Mouse (Mus musculus): ENCODE results near the gene Gm20479.
A peak's percentile ranks its signal among the peaks of the same experiment; 100 is the strongest.

Gm20479 gene

DNA sequence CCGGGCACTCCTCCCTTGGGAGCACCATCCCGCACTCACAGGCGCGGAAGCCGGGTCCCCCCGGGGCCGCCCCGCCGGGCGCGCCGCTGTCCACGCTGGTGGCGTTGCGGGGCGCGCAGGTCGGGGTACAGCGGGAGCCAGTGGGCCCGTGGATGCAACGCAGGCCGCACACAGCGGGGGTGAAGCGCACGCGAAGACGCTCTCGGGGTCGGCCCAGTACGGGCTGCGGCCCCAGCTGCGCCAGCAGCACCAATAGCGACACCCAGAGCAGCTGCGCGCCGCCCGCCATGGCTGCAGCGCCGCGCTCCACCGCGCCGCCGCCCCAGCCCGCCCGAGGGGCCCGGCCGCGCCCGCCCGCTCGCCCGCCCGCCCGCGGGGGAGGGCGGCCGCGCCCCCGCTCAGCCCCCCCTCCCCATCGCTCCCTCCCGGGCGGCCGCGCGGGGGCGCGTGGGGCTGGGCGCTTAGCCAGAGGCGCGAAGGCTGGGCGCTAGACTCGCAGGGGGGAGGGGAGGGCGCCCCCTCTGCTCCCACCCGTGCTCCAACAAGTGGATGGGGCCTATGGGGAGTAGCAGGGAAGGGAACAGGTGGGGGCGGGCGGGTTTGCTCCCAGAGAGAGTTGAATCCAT lies 23.8 kb downstream of the Gm20479 start:
- DNase-seq: peak; percentile 41

DNA sequence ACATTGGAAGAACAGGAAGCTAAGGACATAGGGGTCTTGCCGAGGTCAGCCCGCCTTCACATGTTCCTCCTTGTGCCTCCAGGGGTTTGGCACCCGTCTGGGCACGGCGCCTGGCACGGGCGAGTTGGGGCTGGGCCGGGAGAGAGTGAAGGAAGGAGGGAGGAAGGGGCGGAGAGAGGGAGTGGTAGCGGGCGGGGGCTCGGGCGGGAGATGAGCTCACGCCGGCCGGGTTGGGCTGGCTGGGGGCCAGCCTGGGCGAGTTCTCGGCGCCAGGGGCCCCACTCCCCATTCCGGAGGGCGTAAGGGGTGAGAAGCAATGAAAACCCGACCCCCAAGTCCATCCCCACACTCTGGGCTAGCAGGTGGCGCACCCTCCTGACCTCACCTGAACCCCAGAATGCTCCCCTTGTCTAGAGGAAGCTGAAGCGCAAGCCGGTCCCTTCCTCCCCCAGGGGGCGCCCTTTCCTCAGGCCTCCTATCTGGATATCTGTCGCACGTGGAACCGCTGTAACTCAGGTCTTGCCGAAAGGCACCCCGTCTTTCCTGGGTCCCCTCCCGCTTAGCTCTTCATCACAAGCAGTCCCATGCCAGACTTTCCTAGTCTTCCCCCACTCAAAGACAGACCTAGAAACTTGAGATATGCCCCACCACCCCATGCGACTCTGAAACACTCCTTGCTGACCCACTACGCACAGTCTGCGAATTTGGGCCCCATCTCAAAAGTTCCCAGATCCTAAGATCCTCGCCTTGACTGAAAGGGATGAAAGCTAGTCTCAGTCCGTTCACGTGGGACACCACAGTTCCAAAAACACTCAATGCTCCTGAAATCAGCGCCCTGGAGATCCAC lies 24.6 kb downstream of the Gm20479 start:
- DNase-seq: peak; percentile 90

DNA sequence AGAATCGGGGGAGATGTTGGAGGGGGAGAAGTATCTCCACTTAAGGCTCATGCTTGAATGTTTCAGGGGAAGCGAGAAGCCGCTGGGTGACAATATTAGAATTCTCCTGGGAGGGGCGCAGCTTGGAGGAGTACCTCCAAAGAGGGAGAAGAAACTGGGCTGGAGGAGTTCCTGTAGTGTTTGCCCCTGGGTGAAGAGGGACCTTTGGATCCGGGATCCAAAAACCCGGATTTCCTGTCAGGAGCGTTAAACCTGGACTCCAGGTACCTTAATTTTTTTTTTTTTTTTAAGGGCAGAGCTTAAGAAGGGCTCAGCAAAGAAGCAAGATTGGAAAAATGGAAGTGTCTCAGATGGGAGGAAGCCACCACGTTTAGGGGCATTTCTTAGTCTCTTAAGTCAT lies 25.4 kb downstream of the Gm20479 start:
- no peak for DNase-seq

DNA sequence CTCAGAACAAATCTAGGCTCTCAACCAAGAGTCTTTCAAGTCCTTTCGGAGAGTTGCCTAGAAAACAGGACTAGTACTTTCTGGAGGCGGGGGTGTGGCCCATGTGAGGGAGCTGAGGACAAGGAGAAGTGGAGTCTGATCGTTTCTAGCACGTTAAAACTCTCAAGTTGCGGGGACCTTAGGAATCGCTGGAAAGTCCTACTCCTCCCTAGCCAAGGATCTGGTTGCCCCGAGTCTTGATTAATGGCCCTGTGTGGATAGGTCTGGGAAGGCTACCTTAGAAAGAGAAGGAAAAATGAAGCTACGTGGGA lies 25.7 kb downstream of the Gm20479 start:
- DNase-seq: no peak

DNA sequence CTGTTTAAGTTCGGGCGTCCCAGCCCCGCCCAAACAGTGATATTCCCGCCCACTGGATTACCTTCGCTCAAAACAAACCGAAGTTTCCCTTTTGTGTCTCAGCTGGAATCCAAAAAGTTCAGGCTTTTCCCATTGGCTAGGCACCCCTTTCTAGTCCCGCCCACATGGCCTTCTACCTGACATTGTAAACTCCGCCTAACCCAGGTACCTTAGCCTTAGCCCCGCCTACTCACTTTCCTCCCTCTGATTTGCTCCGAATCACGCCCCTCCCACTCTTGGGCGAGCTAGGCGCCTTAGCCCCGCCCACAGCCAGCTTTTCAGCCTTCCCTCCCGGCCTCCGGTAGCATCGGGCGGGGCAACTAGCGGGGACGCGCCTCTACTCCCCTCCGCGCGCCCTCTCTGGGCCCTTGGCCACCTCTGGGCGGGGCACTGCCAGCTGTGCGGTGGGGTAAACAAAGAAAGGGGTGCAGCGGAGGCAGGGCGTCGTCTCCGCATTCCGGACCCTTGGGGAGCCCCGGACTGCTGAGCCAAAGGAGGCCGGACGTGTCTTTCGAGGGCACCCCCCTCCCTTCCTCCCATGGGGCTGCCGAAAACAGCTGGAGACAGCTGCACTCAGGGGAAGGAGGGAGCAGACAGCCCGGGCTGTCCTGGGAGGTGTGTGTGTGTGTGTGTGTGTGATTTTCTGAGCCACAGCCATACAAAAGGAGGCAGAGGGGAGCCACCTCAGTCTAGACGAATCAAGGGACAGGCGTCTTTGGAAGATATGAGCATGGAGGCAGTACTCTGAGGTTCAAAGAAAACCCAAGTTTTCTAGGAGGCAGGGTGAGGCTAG lies 26.3 kb downstream of the Gm20479 start:
- peak; percentile 63 for DNase-seq

DNA sequence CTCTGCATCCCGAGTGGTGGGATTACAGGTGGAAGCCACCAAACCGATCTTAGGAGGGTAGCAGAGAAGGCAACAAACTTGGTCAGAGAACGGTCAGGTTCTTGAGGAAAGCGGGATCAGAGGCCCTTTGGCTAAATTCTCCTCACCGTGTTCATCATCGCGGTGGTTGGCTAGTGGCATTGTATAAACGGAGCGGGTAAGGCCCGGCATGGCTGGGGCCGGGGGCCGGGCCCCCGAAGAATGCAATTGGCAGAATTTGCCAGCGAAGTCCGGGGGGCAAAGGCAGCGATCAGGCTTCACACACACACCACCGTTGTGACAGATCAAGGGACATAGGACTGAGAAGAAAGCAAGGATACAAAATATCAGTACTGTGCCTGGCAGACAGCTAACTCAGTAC lies 27.2 kb downstream of the Gm20479 start:
- DNase-seq: no peak

DNA sequence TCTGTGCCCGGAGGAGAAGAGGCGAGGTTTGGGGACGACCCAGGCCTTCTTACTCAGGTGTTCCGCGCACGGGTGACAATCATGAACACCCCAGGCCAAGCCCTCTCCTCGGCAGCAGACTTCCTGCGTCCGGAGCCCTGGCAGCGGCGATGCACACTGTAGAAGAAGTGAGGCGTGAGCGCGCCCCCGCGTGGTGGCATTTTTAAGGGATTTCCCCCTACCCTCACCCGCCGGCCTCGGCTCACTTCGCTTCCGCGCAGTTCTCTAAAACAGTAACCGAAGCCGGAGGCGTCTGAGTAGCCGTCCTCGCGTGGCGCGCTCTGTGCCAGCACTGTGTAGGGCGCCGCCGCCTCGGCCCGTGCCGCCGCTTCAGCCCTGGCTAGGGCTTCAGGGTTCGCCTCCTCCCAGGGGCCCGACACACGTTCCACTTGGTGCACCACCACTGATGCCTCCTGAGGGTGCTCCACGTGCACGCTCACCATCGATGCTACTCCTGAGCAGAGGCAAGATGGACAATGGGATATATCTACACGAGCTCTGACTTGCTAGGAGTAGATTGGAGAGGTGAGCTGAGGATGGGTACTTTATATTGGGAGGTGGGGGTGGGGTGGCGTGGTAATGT lies 27.8 kb downstream of the Gm20479 start:
- DNase-seq: peak; percentile 90

DNA sequence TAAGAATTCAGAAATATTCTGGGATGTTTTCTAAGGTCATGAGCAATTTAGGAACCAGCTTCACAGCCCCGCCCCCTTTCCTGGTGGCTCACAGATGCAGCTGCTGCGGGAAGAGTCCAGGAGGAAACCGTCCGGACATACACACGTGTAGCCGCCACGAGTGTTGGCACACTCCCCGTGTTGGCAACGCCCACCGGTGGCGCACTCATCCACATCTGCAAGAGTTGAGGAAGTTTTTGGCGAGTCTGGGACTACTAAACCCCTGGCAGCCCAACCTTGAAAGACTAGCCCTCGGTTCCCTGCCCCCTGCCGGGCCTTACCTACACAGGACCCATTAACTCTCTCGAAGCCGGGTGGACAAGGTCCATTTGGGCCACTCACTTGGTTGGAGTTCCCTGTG lies 28.6 kb downstream of the Gm20479 start:
- no peak for DNase-seq

DNA sequence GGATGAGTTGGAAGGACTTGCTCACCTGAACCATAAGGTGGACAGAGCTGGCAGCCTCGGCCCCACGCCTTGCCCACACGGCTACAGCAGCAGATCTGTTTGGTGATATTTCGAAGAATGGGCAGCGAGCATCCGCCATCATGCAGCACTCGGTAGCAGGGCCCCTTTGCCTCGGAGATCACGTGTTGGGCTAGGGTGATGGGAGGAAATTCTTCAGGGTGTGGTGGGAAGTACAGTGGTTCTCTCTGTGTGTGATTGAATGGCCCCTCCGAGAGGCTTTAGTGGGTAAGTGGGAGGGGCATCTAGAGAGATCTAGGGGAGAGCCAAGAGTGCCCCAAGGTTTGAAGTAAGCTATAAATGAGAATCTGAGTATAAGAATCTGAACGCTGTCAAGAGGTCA lies 29.1 kb downstream of the Gm20479 start:
- DNase-seq: no peak

DNA sequence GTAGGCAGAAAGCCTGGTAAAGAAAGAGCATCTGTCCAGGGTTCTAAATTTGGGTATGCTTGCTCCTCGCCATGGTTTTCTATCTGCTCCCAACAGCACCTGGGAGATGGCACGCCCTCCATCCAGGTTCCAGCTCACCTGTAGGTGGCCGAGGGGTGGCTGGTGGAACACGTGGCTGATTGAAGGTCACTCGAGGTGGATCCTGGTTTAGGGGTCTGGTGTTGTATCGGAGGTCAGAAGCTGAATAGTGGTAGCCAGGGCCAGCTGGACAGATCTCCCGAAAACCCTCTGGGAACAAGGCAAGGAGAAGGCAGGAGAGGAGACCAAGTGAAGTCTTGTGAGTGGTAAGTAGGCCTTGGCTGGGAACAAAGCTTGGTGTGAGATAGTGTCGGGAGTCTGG lies 29.7 kb downstream of the Gm20479 start:
- no peak for DNase-seq

DNA sequence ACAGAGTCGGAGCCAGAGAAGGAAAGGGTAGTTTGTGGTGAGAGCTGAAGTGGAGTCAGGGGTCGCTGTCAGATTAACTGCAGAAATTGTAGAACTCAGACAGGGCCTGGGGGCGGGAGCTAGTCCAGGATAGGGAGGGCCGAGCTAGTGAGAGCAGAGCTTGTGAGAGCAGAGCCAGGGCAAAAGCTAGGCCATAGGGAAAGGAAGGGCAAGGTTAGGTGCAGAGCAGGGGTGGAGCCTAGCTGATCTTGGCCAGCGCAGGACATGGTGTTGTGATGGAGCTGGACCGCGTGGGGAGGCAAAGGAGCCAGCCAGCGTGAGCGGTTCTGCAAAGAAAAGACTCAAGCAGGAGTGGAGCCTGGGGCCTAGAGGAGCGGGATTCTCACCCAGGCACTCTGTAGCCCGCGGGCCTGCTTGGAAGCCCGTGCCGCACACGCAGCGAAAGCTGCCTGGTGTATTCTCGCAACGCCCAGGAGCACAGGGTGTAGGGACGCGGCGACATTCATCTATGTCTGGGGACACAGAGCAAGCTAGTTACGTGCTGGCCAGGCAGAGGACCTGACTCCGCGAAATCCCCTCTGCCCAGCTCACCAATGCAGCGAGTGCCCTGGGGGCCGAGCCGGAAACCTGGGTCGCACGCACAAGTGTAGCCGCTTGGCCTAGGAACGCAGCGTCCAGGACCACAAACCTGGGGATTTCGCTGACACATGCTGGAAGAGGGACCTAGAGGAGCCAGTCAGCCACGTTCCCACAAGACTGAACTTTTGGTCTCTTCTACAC lies 30.9 kb downstream of the Gm20479 start:
- DNase-seq: no peak

DNA sequence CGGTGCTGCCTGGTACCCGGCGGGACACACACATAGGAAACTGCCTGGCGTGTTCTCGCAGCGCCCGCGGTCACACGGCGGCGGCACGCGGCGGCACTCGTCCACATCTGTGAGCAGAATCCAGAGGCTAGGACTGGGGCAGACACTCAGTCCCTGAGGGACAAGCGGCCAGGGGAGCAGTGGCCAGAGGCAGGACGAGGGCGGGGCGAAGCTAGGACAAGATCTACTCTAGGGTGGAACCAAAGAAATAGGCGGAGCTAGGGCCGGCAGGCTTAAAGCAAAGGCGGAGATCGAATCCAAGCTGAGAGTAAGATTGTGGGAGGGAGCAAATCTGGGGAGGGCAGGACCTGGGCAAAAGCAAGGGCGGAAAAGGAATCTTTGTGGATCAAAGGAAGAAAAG lies 31.5 kb downstream of the Gm20479 start:
- DNase-seq: no peak

DNA sequence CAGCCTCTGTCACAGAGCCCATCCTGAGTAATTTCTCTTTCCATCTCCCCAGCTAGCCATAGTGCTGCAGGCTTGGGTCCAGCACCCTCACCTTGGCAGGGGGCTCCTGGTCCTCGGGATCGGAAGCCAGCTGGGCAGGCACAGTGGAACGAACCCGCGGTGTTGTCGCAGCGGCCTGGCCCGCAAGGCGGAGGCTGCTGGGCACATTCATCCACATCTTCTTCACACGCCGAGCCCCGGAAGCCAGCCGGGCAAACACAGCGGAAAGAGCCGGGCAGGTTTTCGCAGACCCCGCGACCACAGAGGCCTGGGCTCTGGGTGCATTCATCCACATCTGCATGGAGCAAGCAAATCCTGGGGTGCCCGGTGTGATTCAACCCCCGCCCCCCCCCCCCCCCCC lies 32.3 kb downstream of the Gm20479 start:
- no peak for DNase-seq

DNA sequence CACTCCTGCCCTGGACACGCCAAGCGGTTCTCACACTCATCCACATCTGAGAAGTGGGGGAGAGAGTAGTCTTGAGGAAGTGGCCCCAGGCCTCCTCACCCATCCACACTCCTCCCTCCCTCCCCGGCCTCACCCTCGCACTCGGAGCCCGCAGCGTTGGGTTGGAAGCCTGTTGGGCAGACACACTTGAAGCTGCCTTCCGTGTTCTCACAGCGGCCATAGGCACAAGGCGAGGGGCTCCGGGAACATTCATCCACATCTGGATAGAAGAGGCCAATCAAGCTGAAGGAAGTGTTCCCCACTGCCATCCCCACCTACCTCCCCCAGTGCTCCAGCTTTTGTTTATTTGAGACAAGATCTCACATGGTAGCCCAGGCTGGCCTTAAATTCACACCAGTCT lies 33.1 kb downstream of the Gm20479 start:
- no peak for DNase-seq

DNA sequence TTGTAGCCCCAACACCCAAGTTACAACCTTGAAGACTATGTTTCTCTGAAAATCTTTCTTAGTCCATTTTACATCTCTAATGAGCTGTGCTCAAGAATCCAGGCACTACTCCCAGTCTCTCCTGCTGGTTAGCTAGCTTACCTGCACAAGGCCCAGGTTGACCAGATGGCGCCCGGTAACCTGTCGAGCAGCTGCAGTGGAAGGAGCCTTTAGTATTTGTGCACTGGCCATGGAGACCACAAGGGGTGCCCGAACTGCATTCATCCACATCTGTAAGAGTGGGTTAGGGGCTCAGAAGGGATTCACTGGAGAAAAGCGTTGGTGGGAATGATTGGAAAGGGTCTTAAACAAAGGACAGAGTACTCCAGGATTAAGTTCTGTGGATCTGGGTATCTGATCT lies 34.2 kb downstream of the Gm20479 start:
- no peak for DNase-seq

DNA sequence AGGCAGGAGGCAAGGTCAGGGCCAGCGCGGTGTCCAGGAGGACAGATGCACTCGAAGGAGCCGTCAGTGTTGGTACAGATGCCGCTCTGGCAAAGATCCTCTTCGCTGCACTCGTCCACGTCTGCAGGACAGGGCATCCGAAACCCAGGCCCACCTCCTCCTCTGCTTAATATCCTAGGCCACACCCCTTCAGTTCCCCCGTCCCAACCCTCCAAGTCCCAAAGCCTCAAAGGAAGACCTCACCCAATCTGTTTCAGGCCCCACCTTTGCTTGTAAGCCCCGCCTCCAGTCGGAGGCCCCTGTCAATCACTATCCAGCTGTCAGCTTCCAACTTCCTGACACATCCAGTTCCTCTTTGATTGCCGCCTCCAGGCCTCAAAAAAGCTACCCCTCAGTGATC lies 34.9 kb downstream of the Gm20479 start:
- DNase-seq: no peak

DNA sequence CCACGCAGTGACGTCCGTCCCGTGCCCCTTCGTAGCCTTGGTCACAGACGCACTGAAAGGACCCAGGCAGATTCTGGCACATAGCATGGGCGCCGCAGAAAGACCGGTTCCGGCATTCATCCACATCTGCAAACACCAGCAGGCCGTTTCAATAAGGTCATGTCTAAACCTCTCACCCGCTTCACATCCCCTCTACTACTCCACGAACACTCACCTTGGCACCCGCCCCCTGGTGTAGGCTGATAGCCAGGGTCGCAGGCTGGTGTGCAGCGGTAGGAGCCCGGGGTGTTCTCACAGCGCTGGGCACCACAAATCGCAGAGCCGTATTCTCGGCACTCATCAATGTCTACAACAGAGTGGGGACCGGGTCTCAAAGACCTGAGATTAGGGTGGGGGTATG lies 37.8 kb downstream of the Gm20479 start:
- DNase-seq: no peak

DNA sequence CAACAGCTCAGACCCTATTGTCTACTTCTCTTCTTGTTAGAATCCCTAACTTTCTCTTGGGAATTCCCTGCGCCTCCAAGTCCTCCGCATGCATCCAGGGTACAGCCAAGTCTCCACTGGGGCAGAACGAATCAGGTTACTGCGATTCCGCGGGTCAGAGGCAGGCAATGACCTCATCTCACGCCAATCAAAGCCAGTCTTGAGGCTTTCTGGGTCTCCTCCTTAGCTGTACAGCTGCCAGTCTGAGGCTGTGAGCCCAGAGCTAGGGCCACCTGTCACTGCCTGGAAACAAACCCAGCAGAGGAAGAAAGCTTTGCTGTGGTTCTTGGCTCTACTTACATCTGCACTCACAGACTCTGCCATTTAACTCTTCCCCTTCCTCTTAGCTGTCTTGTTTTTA lies 41.3 kb downstream of the Gm20479 start:
- no peak for DNase-seq

DNA sequence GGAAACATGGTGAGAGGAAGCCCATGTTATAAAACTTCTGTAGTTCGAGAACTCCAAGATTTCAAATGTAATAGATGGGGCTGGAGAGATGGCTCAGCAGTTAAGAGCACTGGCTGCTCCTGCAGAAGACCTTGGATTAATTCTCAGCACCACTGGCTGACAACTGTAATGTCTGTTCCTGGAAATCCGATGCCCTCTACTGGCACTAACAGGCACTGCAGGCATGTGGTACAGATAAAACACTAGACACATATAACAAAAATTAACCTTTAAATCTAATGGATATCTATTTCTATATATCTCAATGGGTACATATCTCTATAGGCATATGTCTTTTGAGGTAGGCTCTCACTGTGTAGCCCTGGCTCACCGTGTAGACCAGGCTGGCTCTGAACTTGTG lies 42.8 kb downstream of the Gm20479 start:
- DNase-seq: no peak

DNA sequence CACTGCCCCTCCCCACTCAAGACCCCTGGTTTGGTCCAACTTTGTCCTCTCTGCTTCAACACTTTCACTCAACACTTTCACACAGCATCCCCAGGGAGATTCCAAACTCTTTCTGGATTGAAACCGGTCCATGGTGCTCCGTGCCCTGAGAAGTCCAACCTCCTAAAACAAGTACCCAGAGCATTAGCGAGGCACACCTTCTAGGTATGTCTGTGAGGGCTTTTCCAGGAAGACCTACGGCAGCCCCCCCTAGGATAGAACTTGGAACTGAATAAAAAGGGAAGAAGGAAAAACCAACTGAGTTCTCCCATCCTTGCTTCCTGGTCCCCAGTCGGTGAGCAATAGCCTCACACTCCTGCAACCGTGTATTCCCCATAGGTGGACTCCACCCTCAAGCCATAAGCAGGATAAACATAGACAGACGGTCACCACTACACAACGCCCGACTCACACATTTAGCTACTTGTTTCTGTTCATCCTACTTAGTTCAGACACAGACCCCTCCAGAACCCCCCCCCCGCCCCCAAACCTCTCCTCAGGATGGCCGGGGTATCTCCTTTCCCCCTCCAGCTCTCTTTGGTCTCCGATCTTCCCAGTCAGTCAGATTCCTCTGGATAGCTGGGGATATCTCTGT lies 45.5 kb downstream of the Gm20479 start:
- no peak for DNase-seq

DNA sequence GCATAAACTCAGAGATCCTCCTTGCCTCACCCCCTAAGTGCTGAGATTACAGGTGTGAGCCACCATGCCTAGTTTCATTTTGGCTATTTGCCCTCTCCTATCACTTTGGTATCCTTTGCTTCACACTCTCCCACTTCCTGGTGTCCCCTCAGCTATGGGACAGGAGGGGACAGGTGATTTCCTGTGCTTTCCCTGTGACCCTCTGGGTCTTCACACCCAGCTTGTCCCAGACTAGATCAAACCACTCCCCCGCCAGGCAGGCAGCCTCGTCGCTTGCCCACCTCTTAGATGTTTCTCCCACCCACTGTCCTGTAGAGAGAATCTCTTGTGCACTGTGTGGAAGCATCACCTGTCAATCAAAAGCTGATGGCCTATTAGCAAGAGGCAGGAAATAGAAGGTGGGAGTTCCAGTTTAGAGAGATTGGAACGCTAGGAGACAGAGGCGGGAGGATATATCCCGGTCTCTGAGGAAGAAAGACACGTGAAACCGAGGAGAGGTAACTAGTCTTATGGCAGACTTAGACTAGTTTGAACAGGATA lies 46.2 kb downstream of the Gm20479 start:
- no peak for DNase-seq

DNA sequence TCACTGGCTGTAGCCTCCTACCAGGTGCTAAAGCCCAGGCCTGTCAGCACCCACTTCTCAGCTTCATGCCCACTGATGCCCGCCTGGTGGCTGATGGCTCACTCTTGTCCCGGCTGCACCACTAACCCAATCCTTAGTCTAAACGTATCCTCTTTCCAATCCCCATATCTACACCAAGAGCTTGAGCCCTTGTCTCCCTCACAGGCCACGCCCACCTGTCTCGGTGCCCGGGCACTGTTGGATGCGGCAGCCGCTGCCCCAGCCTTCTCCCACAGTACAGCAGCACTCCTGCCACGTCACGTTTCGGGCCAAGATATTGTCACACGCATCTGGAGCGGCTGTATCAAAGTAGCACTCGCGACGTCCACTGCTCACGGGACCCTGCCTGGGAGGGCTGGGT lies 46.9 kb downstream of the Gm20479 start:
- no peak for DNase-seq

Data from right cerebral cortex, postnatal 14 days (tissue).